In the genomic region with DNA sequence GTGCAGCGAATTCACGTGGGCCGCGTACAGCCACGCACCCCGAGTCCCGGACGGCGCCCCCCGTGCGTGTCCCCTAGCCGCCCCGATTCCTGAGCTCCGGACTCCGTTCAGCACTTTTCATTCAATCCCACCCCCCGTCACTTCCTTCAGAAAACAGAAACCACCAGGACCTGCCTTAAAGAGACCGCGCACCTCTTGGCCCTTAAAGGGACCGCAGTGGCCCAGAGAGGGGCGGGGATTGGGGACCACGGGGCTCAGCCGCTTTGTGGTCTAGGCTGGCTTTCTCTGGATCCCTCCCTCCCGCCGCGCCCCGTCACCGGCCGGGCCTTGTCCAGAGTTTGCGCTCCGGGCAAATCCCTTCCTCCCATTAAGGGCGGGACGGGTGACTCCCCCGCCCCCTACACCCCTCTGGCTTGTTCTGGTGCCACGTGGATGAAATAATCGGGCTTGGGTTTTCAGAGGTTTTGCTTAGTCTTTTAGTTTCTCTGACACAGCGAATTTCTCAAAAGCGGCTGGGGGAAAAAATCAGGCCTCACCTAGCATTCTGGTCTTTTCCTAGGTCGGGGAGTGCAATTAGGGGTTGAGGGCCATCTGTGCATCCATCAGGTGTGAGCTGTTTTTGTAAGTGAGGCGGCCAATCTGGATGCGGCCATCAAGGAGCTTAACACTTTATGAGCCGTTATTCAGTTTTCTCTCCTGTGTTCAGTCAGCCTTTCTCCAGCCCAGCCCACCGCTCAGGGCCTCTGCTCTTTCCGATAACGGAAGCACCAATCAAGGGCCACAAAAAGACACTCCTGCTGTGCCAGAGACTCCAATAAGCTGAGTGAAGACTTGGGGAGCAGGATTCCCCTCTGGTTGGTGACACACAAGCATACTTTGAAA, we compare ENCODE assay signal across 8 mouse cellular contexts. TPM values are rescaled to one million over a fixed set of nuclear protein-coding genes. Genes with fewer than 3 reads are reported as not detected.
DNase-seq lines count a peak whose midpoint lies in the region; ATAC-seq lines count a peak whose summit lies in the region.

TSS of gene Oaf (minus strand) at position 200 of the 882 bp plus-strand sequence.

- no peaks in the 10 kb centered on the region for H3K9me3 ChIP-seq in intestine, embryonic 15.5 days
- no peaks in the 10 kb centered on the region for H3K9me3 ChIP-seq in megakaryocyte, embryonic 14.5 days

- intact Hi-C loops in gastrocnemius, postnatal 36 days (cut with DNase I): no loop called here
- intact Hi-C loops in left cerebral cortex, postnatal 10 days (cut with DNase I): no loop called here

- peak within 1 kb of the TSS; percentile 89 for H3K9ac ChIP-seq in intestine, embryonic 15.5 days

- peak; percentile 91 for DNase-seq in adrenal gland, postnatal 14 days
- DNase-seq in embryo, embryonic 9.5 days (ENCODE audit: extremely low spot score): peak; percentile 92
- peak; percentile 83 to 93 for DNase-seq in gastrocnemius, postnatal 36 days
- DNase-seq in left cerebral cortex, postnatal 10 days (ENCODE audit: extremely low spot score in 1 of 2, low spot score in 2 of 2): peak; percentile 59 to 92
- DNase-seq in right cerebral cortex, postnatal 14 days: peak; percentile 66
- DNase-seq in yolk sac, embryonic 10.5 days (ENCODE audit: low spot score): peak; percentile 95

- peak within 1 kb of the TSS; percentile 94 for H3K27ac ChIP-seq in intestine, embryonic 15.5 days

- no peaks in the 10 kb centered on the region for H3K36me3 ChIP-seq in intestine, embryonic 15.5 days
- no peaks in the 10 kb centered on the region for H3K36me3 ChIP-seq in megakaryocyte, embryonic 14.5 days (replicated peaks; ENCODE audit: low read length)

- peak; percentile 92 for ATAC-seq in intestine, embryonic 15.5 days

- peak within 1 kb of the TSS; percentile 58 for H3K4me2 ChIP-seq in intestine, embryonic 15.5 days (replicated peaks)

- no peaks in the 10 kb centered on the region for H3K27me3 ChIP-seq in intestine, embryonic 15.5 days (replicated peaks)
- H3K27me3 ChIP-seq in megakaryocyte, embryonic 14.5 days (replicated peaks): peaks cover 81% of the 10 kb centered on the region

- WGBS in intestine, embryonic 15.5 days: 1% methylated on average over 43 of the region's 44 CpGs

- H3K4me1 ChIP-seq in intestine, embryonic 15.5 days (replicated peaks): peaks cover 34% of the 10 kb centered on the region
- peaks cover 14% of the 10 kb centered on the region for H3K4me1 ChIP-seq in megakaryocyte, embryonic 14.5 days

- peak within 1 kb of the TSS; percentile 84 for H3K4me3 ChIP-seq in intestine, embryonic 15.5 days (replicated peaks)
- peak within 1 kb of the TSS; percentile 91 for H3K4me3 ChIP-seq in megakaryocyte, embryonic 14.5 days (replicated peaks)

RNA-seq across cellular contexts. Expression of gene Oaf, which starts in this region (rescaled TPM):
- 23.4 and 34.9 TPM in 2 replicates for total RNA-seq in adrenal gland, postnatal 14 days (2021)
- total RNA-seq in gastrocnemius, postnatal 36 days (2021): 10 to 100 TPM in 1 of 2 experiments, 1 to 10 TPM in 1; 5.4 to 10.7 TPM
- 56.8 and 61.0 TPM in 2 replicates for polyA plus RNA-seq in intestine, embryonic 15.5 days (2015; fragmentation: Nextera tagmentation; extraction: Ambion mirVana)
- total RNA-seq in left cerebral cortex, postnatal 10 days (2021): 1 to 10 TPM; 8.1 to 9.6 TPM
- polyA plus RNA-seq in megakaryocyte, embryonic 14.5 days (2012; ENCODE audit: insufficient read depth, low replicate concordance): 8.2 TPM in 1 of 2 replicates, not detected in the other

Comparison
In these comparisons a context has a peak if more than half of its experiments do, and no peak if none do; other contexts are left out.
1. Peak in every context shown above with its lines: DNase-seq, ATAC-seq, H3K4me3 ChIP-seq and H3K27ac ChIP-seq.